Mouse (Mus musculus): ENCODE measurements at regions not wholly inside any gene's neighbourhood (a gene's known extent, or its start where the extent isn't known, plus 50 kb on each side); places are given as distances from the start of the nearest gene placed in this dataset.

DNA sequence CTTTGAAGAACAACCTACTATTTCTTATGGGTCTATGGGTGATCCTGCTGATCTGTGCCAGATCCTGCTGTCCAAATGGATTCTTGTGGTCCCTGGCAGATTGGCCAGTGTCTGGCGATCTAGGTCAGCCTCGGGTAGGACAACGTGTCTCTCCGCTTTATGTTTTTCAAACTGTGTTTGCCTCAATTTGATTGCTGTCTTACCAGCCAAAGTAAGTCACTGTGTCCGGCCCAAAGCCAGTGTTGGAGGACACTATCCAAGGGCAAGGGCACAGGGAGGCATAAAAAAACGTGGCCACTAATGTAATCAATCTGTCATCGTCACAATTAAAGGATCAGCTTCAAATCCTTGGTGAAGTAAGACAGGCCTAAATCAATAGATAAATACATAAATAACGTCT, 58.6 kb upstream of the Slc35c1 start:
- TF ChIP-seq CTCF (IDR thresholded peaks at IDR 0.05; ENCODE audit: insufficient read depth, low read length) (no peak), POLR2A (IDR thresholded peaks at IDR 0.05; ENCODE audit: borderline replicate concordance, extremely low read depth, low read depth, low read length) (no peak)

Data from lung, adult 2 months (tissue).